Mouse (Mus musculus): ENCODE data around the gene Manba.
"Not testable (repeated sequence)": the region's sequence is repeated elsewhere in the genome, so short reads cannot be mapped to it uniquely, and the experiment has no call there.

Manba gene

GRCm38 (mm10) chr3:135485128-135485899, at the start of gene Manba:
Gene Manba, plus strand, starts transcription at chr3:135485611.
- peak; percentile 55 for DNase-seq (ENCODE audit: low read depth, low spot score)

DNA sequence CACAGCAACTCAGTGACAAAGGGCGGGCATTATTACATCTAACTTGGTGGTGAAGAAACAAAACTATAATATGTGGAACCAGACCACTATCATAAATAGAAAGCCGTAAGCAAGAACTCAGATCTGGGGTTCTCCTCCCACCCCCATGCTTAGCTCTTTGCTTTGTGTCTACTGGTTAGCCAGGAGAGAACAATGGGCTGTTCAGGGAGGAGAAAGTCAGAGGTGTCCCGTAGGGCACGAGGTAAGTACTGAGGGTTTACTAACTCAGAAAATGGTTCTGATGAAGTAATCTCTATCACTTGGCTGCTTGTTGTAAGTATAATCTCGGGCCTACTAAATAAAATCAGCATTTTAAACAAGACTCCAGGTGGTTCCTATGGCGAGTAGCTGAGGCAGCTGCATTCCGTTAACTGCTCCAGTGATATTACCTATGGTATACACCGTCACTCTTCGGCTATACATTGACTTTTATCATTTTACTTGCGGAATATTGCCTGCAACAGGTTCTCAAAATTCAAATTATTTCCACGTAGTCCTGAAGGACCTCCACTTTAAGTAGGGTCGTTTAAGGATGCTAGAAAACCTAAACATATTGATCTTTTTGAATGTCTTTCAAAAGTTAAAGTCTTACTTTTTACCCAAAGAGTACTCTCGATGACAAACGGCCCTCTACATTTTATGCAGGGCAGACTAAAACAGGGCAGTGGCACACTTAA, 48.4 kb upstream of the Manba start:
- peak; percentile 51 for DNase-seq (ENCODE audit: low read depth, low spot score)

GRCm38 (mm10) chr3:135437758-135438495, 47.5 kb upstream of the Manba start, which contains the start of gene Ube2d3:
Gene Ube2d3, plus strand, starts transcription at chr3:135438149.
- peak; percentile 100 for DNase-seq (ENCODE audit: low read depth, low spot score)

- no peak for DNase-seq (ENCODE audit: low read depth, low spot score)
These were observed 46.9 kb upstream of the Manba start for GRCm38 (mm10) chr3:135438531-135438912.

- DNase-seq (ENCODE audit: low read depth, low spot score) = peak; percentile 72
These were observed 46.4 kb upstream of the Manba start for GRCm38 (mm10) chr3:135438913-135439531.

GRCm38 (mm10) chr3:135439651-135440050, 45.8 kb upstream of the Manba start:
- DNase-seq (ENCODE audit: low read depth, low spot score) = no peak

- DNase-seq (ENCODE audit: low read depth, low spot score) = peak; percentile 55
These were observed 45.2 kb upstream of the Manba start for GRCm38 (mm10) chr3:135440221-135440620.

GRCm38 (mm10) chr3:135440621-135441020, 44.8 kb upstream of the Manba start:
- DNase-seq (ENCODE audit: low read depth, low spot score) = no peak

DNA sequence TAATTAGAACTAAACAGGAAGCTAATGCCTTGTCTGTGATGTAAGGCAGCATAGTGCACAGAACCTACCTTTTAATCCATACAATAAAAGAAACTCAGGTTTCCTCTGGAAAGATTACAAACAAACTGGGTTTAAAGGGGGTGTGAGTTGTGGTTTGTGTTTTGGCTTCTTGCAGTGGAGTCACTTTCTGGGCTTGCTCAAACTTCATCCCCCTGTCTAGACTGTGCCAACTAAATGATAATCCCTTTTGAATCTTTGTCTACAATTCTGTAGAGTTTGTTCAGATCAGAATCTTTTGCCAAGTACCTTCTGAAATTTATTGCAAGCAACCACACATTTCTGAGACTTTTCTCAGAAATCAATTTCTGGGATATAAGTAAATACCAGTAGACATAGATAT, 40.5 kb upstream of the Manba start:
- no peak for DNase-seq (ENCODE audit: low read depth, low spot score)

DNA sequence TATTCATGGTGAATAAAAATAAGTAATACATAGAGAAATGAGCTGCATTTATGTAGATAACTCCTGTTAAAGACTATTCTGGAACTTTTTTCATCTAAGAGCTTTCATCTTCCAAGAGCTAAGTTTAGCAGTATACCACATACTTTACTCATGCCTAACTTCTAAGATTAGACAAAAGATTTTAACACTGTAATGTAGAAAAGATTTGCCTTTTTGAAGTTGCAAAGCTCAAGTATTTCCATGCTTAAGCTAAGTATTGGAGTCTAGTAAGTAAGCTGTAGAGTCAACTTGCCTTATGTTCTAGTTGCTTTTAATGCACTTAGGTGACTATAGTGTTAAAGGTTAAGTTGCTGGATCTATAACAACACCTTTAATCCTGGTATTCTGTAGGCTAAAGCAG, 26.4 kb upstream of the Manba start:
- no peak for DNase-seq (ENCODE audit: low read depth, low spot score)

GRCm38 (mm10) chr3:135468402-135468801, 17.0 kb upstream of the Manba start:
- DNase-seq (ENCODE audit: low read depth, low spot score) = no peak

DNA sequence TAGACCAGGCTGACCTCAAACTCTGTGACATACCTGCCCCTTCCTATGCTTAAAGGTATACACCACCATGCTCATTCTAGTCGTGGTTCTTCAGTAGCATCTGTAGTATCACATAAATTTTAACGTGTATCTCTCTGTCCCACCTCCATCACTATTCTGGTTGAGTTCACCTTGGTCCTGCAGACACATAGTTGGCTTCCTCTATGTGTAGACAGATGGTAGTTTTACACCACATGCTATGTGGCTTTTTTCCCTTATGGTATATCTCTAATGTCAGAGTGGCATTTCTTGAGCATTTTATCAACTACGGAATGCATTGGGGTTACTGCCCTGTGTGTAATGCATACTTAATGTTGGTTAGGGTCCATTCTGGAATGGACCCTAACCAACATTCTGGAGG, 16.3 kb upstream of the Manba start:
- DNase-seq (ENCODE audit: low read depth, low spot score) = no peak

DNA sequence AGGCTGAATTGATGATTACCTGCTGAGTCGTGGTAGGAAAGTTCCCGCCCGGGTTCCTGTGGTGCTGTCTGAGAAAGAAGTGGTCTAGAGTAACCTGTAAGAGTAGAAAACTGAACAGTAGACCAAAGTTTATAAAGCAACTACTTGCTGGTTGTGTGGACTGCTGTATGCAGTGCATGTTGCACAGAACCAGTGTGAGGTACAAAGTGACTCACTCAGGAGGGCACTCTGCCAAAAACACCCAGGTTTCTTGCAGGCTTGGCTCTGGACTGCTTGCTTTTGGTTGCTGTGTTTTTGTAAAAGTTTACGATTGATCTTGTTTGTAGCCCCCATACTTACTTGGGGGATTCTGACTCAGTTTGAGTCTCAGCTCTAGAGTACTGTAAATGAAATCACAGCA, 15.4 kb upstream of the Manba start:
- DNase-seq (ENCODE audit: low read depth, low spot score) = no peak

- no peak for DNase-seq (ENCODE audit: low read depth, low spot score)
These were observed 14.6 kb upstream of the Manba start for GRCm38 (mm10) chr3:135470823-135471222.

GRCm38 (mm10) chr3:135475025-135475424, 10.4 kb upstream of the Manba start:
- DNase-seq (ENCODE audit: low read depth, low spot score) = no peak

DNA sequence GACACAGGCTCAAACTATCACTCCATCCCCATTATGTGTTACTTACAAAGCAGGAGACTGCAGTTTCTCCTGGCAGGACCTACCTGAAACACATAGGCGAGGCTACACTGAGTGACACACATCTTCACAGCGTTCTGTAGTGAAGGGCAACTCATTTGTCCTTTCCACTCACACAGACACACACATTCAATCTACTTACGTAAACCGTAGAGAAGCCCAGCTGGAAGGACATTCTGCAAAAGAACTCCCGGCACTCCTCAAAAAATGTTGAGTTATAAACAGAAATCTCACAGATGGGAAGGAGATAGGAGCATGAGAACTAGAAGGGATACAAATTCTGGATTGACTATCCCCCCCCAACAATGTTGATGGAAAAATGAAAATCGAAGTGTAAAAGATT, 9.1 kb upstream of the Manba start:
- DNase-seq (ENCODE audit: low read depth, low spot score) = no peak

GRCm38 (mm10) chr3:135476977-135477376, 8.4 kb upstream of the Manba start:
- DNase-seq (ENCODE audit: low read depth, low spot score) = peak; percentile 21

GRCm38 (mm10) chr3:135479090-135479489, 6.3 kb upstream of the Manba start:
- not testable (repeated sequence) for DNase-seq (ENCODE audit: low read depth, low spot score)

- DNase-seq (ENCODE audit: low read depth, low spot score) = no peak
These were observed 4.6 kb upstream of the Manba start for GRCm38 (mm10) chr3:135480767-135481166.

DNA sequence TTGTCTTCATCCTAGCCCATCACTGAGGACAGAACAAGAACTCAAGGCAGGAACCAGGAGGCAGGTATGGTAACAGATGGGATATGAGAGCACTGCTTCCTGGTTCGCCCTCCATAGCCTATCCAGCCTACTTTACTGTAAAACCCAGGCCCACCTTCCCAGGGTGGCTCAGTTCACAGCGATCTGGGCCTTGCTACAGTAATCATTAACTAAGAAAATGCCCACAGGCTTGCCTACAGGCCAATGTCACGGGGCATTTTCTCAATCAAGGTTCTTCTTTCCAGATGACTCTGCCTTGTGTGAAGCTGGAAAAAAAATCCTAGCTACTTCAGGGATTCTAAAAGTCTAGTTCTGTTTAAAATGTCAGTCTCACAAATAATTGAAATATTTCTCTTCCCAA, 3.8 kb upstream of the Manba start:
- DNase-seq (ENCODE audit: low read depth, low spot score) = no peak

GRCm38 (mm10) chr3:135484650-135485049, 761 bp upstream of the Manba start:
- DNase-seq (ENCODE audit: low read depth, low spot score) = not testable (repeated sequence)

GRCm38 (mm10) chr3:135485900-135486241, 460 bp downstream of the Manba start:
- DNase-seq (ENCODE audit: low read depth, low spot score) = no peak
